Mouse (Mus musculus): Measurements from ENCODE around the gene Cfap157. TPM values are rescaled to one million over a fixed set of nuclear protein-coding genes. Genes with fewer than 3 reads are reported as not detected.

The Cfap157 gene
- total and polyA plus RNA-seq, 2 experiments from 2014 or later: 1.1 to 1.4 TPM

DNA sequence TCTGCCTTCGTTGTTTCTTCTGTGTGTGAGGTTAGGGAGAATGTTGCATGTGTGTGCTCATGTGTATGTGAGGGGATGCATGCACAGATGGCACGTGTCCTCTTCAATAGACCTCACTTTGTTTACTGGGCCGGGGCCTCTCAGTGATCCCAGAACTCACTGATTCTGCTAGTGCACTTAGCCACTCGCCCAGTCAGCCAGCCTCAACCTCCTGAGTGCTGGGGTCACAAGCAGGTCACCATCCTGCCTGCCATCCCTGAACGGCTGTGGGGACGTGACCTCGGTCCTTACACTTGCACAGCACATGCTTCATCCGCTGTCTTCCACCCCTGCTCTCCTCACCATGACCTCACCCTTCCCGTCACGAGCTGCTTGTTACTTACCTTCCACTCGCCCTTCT lies 38.9 kb upstream of the Cfap157 start:
- no peak overlapping the region for H3K4me3 ChIP-seq (ENCODE audit: low read depth, low read length)
- no peak overlapping the region for H3K9ac ChIP-seq (replicated peaks; ENCODE audit: low read length, poor library complexity, severe bottlenecking)
- DNase-seq (ENCODE audit: low spot score): peak; percentile 40
- WGBS: 72% methylated on average over 11 of the region's 11 CpGs
- no peaks in the 10 kb centered on the region for H3K4me1 ChIP-seq (ENCODE audit: insufficient read depth, low read length)
- ATAC-seq (ENCODE audit: low FRiP score): no peak
- TF ChIP-seq CTCF (IDR thresholded peaks at IDR 0.05): no peak
- H3K9me3 ChIP-seq (ENCODE audit: low read length): no peaks in the 10 kb centered on the region
- no peaks in the 10 kb centered on the region for H3K27me3 ChIP-seq (ENCODE audit: insufficient read depth, low read length)
- H3K27ac ChIP-seq (ENCODE audit: low read depth, low read length): no peak overlapping the region
- peaks cover 30% of the 10 kb centered on the region for H3K36me3 ChIP-seq (ENCODE audit: insufficient read depth, low read length)
- H3K4me2 ChIP-seq (ENCODE audit: low read depth, low read length, poor library complexity, severe bottlenecking): no peak overlapping the region

DNA sequence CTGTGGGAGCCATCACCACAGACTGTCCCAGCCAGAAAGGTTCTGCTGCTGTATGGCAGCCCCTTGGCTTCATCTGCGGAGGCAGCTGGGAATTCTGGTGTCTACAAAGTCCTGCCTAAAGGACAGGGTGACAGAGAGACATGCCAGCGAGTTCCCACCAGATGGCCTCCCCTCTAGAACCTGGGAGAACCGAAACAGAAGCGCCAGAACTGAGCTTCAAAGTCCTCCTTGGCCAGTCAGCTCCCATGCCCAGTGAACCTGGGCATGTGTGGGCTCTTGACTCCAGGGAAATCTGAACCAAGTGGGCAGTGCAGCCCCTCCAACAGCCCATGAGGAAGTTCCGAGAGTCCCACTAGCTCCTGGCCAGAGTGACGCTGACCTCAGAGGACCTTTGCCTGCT lies 38.4 kb upstream of the Cfap157 start:
- DNase-seq (ENCODE audit: low spot score): no peak

DNA sequence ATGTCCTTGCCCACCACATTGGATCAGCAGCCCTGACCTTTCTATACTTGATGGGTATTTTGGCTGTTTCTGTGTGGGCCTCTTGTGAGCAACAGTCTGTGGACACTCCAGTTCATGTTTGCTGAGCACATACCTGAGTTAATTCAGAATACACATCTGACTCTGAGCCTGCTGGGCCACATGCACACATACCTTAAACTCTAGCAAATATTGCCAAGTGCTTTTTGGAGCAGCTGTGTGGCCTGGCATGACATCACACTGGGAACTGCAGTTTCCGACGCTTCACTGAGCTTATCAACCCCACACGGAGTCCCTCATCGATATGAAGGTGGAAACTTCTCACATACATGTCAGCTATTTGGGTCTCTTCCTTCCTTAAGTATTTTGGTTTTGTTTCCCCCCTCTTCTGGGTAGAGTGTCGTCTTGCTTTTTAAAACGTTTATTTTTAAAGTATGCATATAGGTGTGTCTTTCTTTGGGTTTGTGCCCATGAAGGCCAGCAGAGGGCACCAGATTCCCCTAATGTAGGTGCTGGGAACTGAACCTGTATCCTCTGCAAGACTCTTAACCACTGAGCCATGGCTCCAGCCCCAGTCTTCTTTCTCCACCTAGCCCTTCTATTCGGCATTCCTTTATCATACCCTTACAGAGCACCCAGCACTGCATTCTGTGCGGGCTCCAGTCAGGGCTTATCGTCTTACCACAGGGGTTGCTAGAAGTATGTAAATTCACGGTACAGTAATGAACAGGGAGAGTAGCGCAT lies 37.0 kb upstream of the Cfap157 start:
- ATAC-seq (ENCODE audit: low FRiP score) (no peak), DNase-seq (ENCODE audit: low spot score) (peak; percentile 37)
- no peaks in the 10 kb centered on the region for H3K27me3 ChIP-seq (ENCODE audit: insufficient read depth, low read length)
- WGBS: 72% methylated on average over 11 of the region's 11 CpGs
- TF ChIP-seq CTCF (IDR thresholded peaks at IDR 0.05): peak; percentile 73
- no peaks in the 10 kb centered on the region for H3K4me1 ChIP-seq (ENCODE audit: insufficient read depth, low read length)
- no peaks in the 10 kb centered on the region for H3K9me3 ChIP-seq (ENCODE audit: low read length)
- H3K36me3 ChIP-seq (ENCODE audit: insufficient read depth, low read length): peaks cover 43% of the 10 kb centered on the region
- no peak overlapping the region for H3K4me3 ChIP-seq (ENCODE audit: low read depth, low read length)
- H3K9ac ChIP-seq (replicated peaks; ENCODE audit: low read length, poor library complexity, severe bottlenecking): no peak overlapping the region
- no peak overlapping the region for H3K4me2 ChIP-seq (ENCODE audit: low read depth, low read length, poor library complexity, severe bottlenecking)
- no peak overlapping the region for H3K27ac ChIP-seq (ENCODE audit: low read depth, low read length)

More for the DNA sequence above, 38.4 kb upstream of the Cfap157 start:
- no peak for TF ChIP-seq CTCF (IDR thresholded peaks at IDR 0.05)
- Histone ChIP-seq H3K4me3 (ENCODE audit: low read depth, low read length) (no peak overlapping the region), H3K4me2 (ENCODE audit: low read depth, low read length, poor library complexity, severe bottlenecking) (no peak overlapping the region), H3K36me3 (ENCODE audit: insufficient read depth, low read length) (peaks cover 35% of the 10 kb centered on the region), H3K27me3 (ENCODE audit: insufficient read depth, low read length) (no peaks in the 10 kb centered on the region), H3K4me1 (ENCODE audit: insufficient read depth, low read length) (no peaks in the 10 kb centered on the region), H3K27ac (ENCODE audit: low read depth, low read length) (no peak overlapping the region), H3K9ac (replicated peaks; ENCODE audit: low read length, poor library complexity, severe bottlenecking) (no peak overlapping the region), H3K9me3 (ENCODE audit: low read length) (no peaks in the 10 kb centered on the region)
- WGBS: 82% methylated on average over 6 of the region's 6 CpGs
- no peak for ATAC-seq (ENCODE audit: low FRiP score)

DNA sequence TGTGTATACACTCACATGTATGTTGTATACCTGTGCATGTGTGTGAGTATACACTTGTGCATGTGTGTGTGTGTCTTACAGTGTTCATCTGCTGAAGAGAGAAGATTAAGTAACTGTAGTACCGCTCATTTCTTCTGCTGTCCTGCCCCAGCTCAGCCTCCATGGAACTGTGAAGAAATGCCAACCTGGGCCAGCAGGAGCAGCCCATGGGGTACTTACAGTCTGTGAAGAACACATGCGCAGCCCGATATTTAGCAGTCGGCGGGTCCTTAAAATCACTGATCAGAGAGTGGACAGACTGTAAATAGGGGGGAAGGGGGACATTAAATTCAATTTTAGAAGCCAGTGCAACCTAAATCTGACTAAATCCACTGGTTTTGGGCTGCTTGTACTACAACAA lies 34.0 kb upstream of the Cfap157 start:
- no peak overlapping the region for H3K4me3 ChIP-seq (ENCODE audit: low read depth, low read length)
- no peak overlapping the region for H3K9ac ChIP-seq (replicated peaks; ENCODE audit: low read length, poor library complexity, severe bottlenecking)
- peaks cover 59% of the 10 kb centered on the region for H3K36me3 ChIP-seq (ENCODE audit: insufficient read depth, low read length)
- no peak overlapping the region for H3K4me2 ChIP-seq (ENCODE audit: low read depth, low read length, poor library complexity, severe bottlenecking)
- 97% methylated on average over 5 of the region's 5 CpGs for WGBS
- no peaks in the 10 kb centered on the region for H3K4me1 ChIP-seq (ENCODE audit: insufficient read depth, low read length)
- no peaks in the 10 kb centered on the region for H3K27me3 ChIP-seq (ENCODE audit: insufficient read depth, low read length)
- TF ChIP-seq CTCF (IDR thresholded peaks at IDR 0.05): no peak
- DNase-seq (ENCODE audit: low spot score): no peak
- no peak overlapping the region for H3K27ac ChIP-seq (ENCODE audit: low read depth, low read length)
- no peak for ATAC-seq (ENCODE audit: low FRiP score)
- no peaks in the 10 kb centered on the region for H3K9me3 ChIP-seq (ENCODE audit: low read length)

DNA sequence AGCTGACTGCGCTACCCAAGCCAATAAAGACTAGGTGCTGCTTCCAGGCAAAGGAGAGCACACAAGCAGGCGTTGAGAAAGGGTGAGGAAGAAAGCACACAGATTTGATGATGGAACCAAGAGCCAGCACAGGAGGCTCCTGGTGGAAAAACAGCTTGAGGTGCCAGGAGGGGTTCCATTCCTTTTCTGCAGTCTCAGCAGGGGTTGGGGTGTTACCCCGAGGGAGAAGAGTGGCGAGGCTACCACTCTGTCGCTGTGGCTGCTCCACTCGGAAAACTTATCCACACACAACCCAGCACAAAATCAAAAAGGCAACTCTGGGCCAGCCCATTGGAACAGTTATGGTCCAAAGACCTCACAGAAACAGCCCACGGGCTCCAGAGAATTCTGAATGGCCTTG lies 33.4 kb upstream of the Cfap157 start:
- DNase-seq (ENCODE audit: low spot score) (no peak), ATAC-seq (ENCODE audit: low FRiP score) (no peak)
- TF ChIP-seq CTCF (IDR thresholded peaks at IDR 0.05): no peak
- Histone ChIP-seq H3K36me3 (ENCODE audit: insufficient read depth, low read length) (peaks cover 61% of the 10 kb centered on the region), H3K9ac (replicated peaks; ENCODE audit: low read length, poor library complexity, severe bottlenecking) (no peak overlapping the region), H3K4me1 (ENCODE audit: insufficient read depth, low read length) (no peaks in the 10 kb centered on the region), H3K4me2 (ENCODE audit: low read depth, low read length, poor library complexity, severe bottlenecking) (no peak overlapping the region), H3K27me3 (ENCODE audit: insufficient read depth, low read length) (no peaks in the 10 kb centered on the region), H3K4me3 (ENCODE audit: low read depth, low read length) (no peak overlapping the region), H3K27ac (ENCODE audit: low read depth, low read length) (no peak overlapping the region), H3K9me3 (ENCODE audit: low read length) (no peaks in the 10 kb centered on the region)
- 64% methylated on average over 7 of the region's 7 CpGs for WGBS

DNA sequence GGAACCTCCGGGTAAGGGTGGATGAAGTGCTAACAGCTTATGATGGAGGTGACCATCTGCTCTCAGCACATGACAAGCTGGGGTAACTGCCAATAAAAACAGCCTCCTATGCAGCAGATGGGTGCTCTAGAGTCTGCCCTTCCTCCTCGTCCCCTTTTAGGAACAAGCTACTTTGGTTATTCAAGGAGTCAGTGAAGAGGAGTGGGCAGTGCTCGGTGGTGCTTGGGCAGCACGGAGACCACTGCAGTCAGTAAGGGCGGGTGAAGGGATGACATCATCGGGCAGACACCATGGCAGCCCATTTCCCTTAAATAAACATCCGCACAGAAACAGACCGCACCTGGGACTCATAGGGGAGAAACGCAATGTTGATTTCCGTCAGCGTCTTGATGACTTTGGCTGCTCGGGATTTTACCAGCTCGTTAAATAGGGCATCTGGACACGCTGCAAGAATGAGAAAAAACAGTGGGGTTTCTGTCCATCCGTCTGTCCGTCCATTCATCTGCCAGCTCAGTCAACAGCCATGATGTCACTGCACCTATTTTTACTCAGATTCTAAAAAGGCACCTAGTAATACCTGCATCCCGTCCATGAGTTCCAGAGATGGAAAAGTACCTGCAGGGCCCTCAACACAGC lies 32.8 kb upstream of the Cfap157 start:
- DNase-seq (ENCODE audit: low spot score) (peak; percentile 86), ATAC-seq (ENCODE audit: low FRiP score) (no peak)
- Histone ChIP-seq H3K4me1 (ENCODE audit: insufficient read depth, low read length) (no peaks in the 10 kb centered on the region), H3K9me3 (ENCODE audit: low read length) (no peaks in the 10 kb centered on the region), H3K4me3 (ENCODE audit: low read depth, low read length) (no peak overlapping the region), H3K4me2 (ENCODE audit: low read depth, low read length, poor library complexity, severe bottlenecking) (no peak overlapping the region), H3K27me3 (ENCODE audit: insufficient read depth, low read length) (no peaks in the 10 kb centered on the region), H3K36me3 (ENCODE audit: insufficient read depth, low read length) (peaks cover 63% of the 10 kb centered on the region), H3K9ac (replicated peaks; ENCODE audit: low read length, poor library complexity, severe bottlenecking) (no peak overlapping the region), H3K27ac (ENCODE audit: low read depth, low read length) (no peak overlapping the region)
- WGBS: 75% methylated on average over 17 of the region's 17 CpGs
- no peak for TF ChIP-seq CTCF (IDR thresholded peaks at IDR 0.05)

Data from midbrain, postnatal 0 days (tissue).